Mouse (Mus musculus) neural tube, embryonic 14.5 days (tissue): ENCODE measurements around the gene Igsf3. TPM values are rescaled to one million over a fixed set of nuclear protein-coding genes. Genes with fewer than 3 reads are reported as not detected.

ENCODE experiments used
- ATAC-seq: fragments of 200-750 bp; cut with Nextera tagmentation; 2 replicates; pipeline ENCODE4 v1.8.0; 2017; ENCODE audit warnings: low read depth, mild to moderate bottlenecking, moderate TSS enrichment, moderate library complexity
- H3K27ac ChIP-seq: fragments of 300-500 bp; sonication (generic); 2 replicates; pipeline ENCODE4 v1.5.1; 2014; ENCODE audit warnings: low read depth, mild to moderate bottlenecking, control low read depth, low read length, moderate library complexity, mixed read lengths
- H3K27me3 ChIP-seq: fragments of 300-500 bp; sonication (generic); 2 replicates; pipeline ENCODE4 v1.6.1; 2014; ENCODE audit warnings: low read length; ENCODE audit not compliant: control insufficient read depth, insufficient read depth
- H3K36me3 ChIP-seq: fragments of 300-500 bp; sonication (generic); 2 replicates; pipeline ENCODE4 v1.6.1; 2014; ENCODE audit warnings: low read length, mixed read lengths; ENCODE audit not compliant: control insufficient read depth, insufficient read depth
- H3K4me1 ChIP-seq: fragments of 300-500 bp; sonication (generic); 2 replicates; pipeline ENCODE4 v1.6.1; 2014; ENCODE audit warnings: low read length; ENCODE audit not compliant: control insufficient read depth, insufficient read depth
- H3K4me2 ChIP-seq: fragments of 300-500 bp; sonication (generic); 2 replicates; pipeline ENCODE4 v1.6.1; 2014; ENCODE audit warnings: mild to moderate bottlenecking, low read depth, low read length, control low read depth
- H3K4me3 ChIP-seq: fragments of 300-500 bp; sonication (generic); 2 replicates; pipeline ENCODE4 v1.5.1; 2014; ENCODE audit warnings: low read depth, low read length, control low read depth, mixed read lengths
- H3K9ac ChIP-seq: fragments of 300-500 bp; sonication (generic); replicated peaks from 2 replicates; pipeline ENCODE4 v1.6.1; 2014; ENCODE audit warnings: low read depth, mild to moderate bottlenecking, control low read depth, low read length, mixed read lengths
- H3K9me3 ChIP-seq: fragments of 300-500 bp; sonication (generic); 2 replicates; pipeline ENCODE4 v1.6.1; 2016; ENCODE audit warnings: low read length; ENCODE audit not compliant: control insufficient read depth
- WGBS: fragments of 180-500 bp; shearing (Covaris S2); extraction: QIAGEN DNeasy Blood & Tissue Kit; methylation state at CpG from one replicate; pipeline ENCODE4 v1.1.7; 2014; 5-methylcytosine and 5-hydroxymethylcytosine counted together
- polyA plus RNA-seq: library from polyadenylated mRNA; unstranded; fragments of >200 nt; fragmentation: Nextera tagmentation; extraction: Ambion mirVana; gene quantifications from 2 replicates; pipeline ENCODE4 v1.2.1, GENCODE M21; 2014

Igsf3 gene
- polyA plus RNA-seq, 1 experiment from 2014 or later: 66.4 TPM

- H3K4me2 ChIP-seq: peak overlapping the region; percentile 54
- no peaks in the 10 kb centered on the region for H3K36me3 ChIP-seq
- H3K4me3 ChIP-seq: no peak overlapping the region
- WGBS: 81% methylated on average over 5 of the region's 5 CpGs
- no peak overlapping the region for H3K9ac ChIP-seq
- no peaks in the 10 kb centered on the region for H3K9me3 ChIP-seq
- ATAC-seq: no peak
- no peak overlapping the region for H3K27ac ChIP-seq
- no peaks in the 10 kb centered on the region for H3K27me3 ChIP-seq
- peaks cover 52% of the 10 kb centered on the region for H3K4me1 ChIP-seq
These were observed 4.8 kb downstream of the Igsf3 start for GRCm38 (mm10) chr3:101381691-101382090.

GRCm38 (mm10) chr3:101382751-101383150 is 5.9 kb downstream of the Igsf3 start:
- no peak for ATAC-seq
- H3K27ac ChIP-seq: no peak overlapping the region
- 38% methylated on average over 4 of the region's 4 CpGs for WGBS
- H3K4me2 ChIP-seq: peak overlapping the region; percentile 54
- no peaks in the 10 kb centered on the region for H3K27me3 ChIP-seq
- peaks cover 58% of the 10 kb centered on the region for H3K4me1 ChIP-seq
- H3K4me3 ChIP-seq: no peak overlapping the region
- H3K9ac ChIP-seq: no peak overlapping the region
- H3K36me3 ChIP-seq: no peaks in the 10 kb centered on the region
- H3K9me3 ChIP-seq: no peaks in the 10 kb centered on the region

- 37% methylated on average over 8 of the region's 8 CpGs for WGBS
- H3K4me1 ChIP-seq: peaks cover 64% of the 10 kb centered on the region
- H3K36me3 ChIP-seq: no peaks in the 10 kb centered on the region
- H3K4me2 ChIP-seq: no peak overlapping the region
- H3K27ac ChIP-seq: no peak overlapping the region
- no peaks in the 10 kb centered on the region for H3K9me3 ChIP-seq
- no peak overlapping the region for H3K4me3 ChIP-seq
- ATAC-seq: no peak
- no peak overlapping the region for H3K9ac ChIP-seq
- no peaks in the 10 kb centered on the region for H3K27me3 ChIP-seq
These were observed 9.6 kb downstream of the Igsf3 start for GRCm38 (mm10) chr3:101386430-101387016.

GRCm38 (mm10) chr3:101387849-101388248 is 11.0 kb downstream of the Igsf3 start:
- H3K27ac ChIP-seq: peak overlapping the region; percentile 31; the same call in 1 of the 2 replicates
- no peaks in the 10 kb centered on the region for H3K9me3 ChIP-seq
- no peaks in the 10 kb centered on the region for H3K36me3 ChIP-seq
- no peaks in the 10 kb centered on the region for H3K27me3 ChIP-seq
- no peak overlapping the region for H3K9ac ChIP-seq
- 0 out of 2 replicates have a peak, but pooled peaks have one; percentile 38 for ATAC-seq
- H3K4me3 ChIP-seq: no peak overlapping the region
- peaks cover 59% of the 10 kb centered on the region for H3K4me1 ChIP-seq
- peak overlapping the region; percentile 5; the same call in 1 of the 2 replicates for H3K4me2 ChIP-seq
- 11% methylated on average over 8 of the region's 10 CpGs for WGBS

GRCm38 (mm10) chr3:101389566-101389965 is 12.7 kb downstream of the Igsf3 start:
- H3K4me3 ChIP-seq: no peak overlapping the region
- H3K27me3 ChIP-seq: no peaks in the 10 kb centered on the region
- no peaks in the 10 kb centered on the region for H3K36me3 ChIP-seq
- H3K4me2 ChIP-seq: no peak overlapping the region
- no peak overlapping the region for H3K9ac ChIP-seq
- WGBS: 85% methylated on average over 3 of the region's 3 CpGs
- no peaks in the 10 kb centered on the region for H3K9me3 ChIP-seq
- no peak overlapping the region for H3K27ac ChIP-seq
- H3K4me1 ChIP-seq: peaks cover 55% of the 10 kb centered on the region
- no peak for ATAC-seq

GRCm38 (mm10) chr3:101390472-101390871 is 13.6 kb downstream of the Igsf3 start:
- Histone ChIP-seq H3K9ac (no peak overlapping the region), H3K27me3 (no peaks in the 10 kb centered on the region), H3K9me3 (no peaks in the 10 kb centered on the region), H3K4me2 (no peak overlapping the region), H3K36me3 (no peaks in the 10 kb centered on the region), H3K4me3 (no peak overlapping the region), H3K27ac (peak overlapping the region; percentile 28; the same call in 1 of the 2 replicates), H3K4me1 (peaks cover 63% of the 10 kb centered on the region)
- 54% methylated on average over 9 of the region's 9 CpGs for WGBS
- no peak for ATAC-seq

- Histone ChIP-seq H3K27ac (no peak overlapping the region), H3K4me3 (no peak overlapping the region), H3K9me3 (no peaks in the 10 kb centered on the region), H3K9ac (no peak overlapping the region), H3K36me3 (no peaks in the 10 kb centered on the region), H3K4me2 (no peak overlapping the region), H3K27me3 (no peaks in the 10 kb centered on the region), H3K4me1 (peaks cover 71% of the 10 kb centered on the region)
- ATAC-seq: no peak
- 89% methylated on average over 6 of the region's 6 CpGs for WGBS
These were observed 15.1 kb downstream of the Igsf3 start for GRCm38 (mm10) chr3:101391991-101392390.

- no peak overlapping the region for H3K27ac ChIP-seq
- ATAC-seq: no peak
These were observed 16.3 kb downstream of the Igsf3 start for GRCm38 (mm10) chr3:101393103-101393644.

GRCm38 (mm10) chr3:101393659-101394539 is 17.0 kb downstream of the Igsf3 start:
- no peak for ATAC-seq
- H3K27ac ChIP-seq: no peak overlapping the region
- no peak overlapping the region for H3K4me2 ChIP-seq
- no peaks in the 10 kb centered on the region for H3K9me3 ChIP-seq
- 59% methylated on average over 19 of the region's 19 CpGs for WGBS
- peaks cover 75% of the 10 kb centered on the region for H3K4me1 ChIP-seq
- no peak overlapping the region for H3K9ac ChIP-seq
- no peaks in the 10 kb centered on the region for H3K27me3 ChIP-seq
- no peaks in the 10 kb centered on the region for H3K36me3 ChIP-seq
- H3K4me3 ChIP-seq: no peak overlapping the region

More at GRCm38 (mm10) chr3:101393103-101393644, 16.3 kb downstream of the Igsf3 start:
- H3K9me3 ChIP-seq: no peaks in the 10 kb centered on the region
- H3K4me1 ChIP-seq: peaks cover 74% of the 10 kb centered on the region
- no peaks in the 10 kb centered on the region for H3K27me3 ChIP-seq
- H3K36me3 ChIP-seq: no peaks in the 10 kb centered on the region
- WGBS: 81% methylated on average over 6 of the region's 6 CpGs
- H3K9ac ChIP-seq: no peak overlapping the region
- no peak overlapping the region for H3K4me3 ChIP-seq
- H3K4me2 ChIP-seq: no peak overlapping the region
